Mouse (Mus musculus): ENCODE measurements around the gene Slc6a8. TPM values are rescaled to one million over a fixed set of nuclear protein-coding genes. Genes with fewer than 3 reads are reported as not detected.

Gene Slc6a8
- polyA plus RNA-seq, 1 experiment from 2014 or later, result 46.8 TPM

DNA sequence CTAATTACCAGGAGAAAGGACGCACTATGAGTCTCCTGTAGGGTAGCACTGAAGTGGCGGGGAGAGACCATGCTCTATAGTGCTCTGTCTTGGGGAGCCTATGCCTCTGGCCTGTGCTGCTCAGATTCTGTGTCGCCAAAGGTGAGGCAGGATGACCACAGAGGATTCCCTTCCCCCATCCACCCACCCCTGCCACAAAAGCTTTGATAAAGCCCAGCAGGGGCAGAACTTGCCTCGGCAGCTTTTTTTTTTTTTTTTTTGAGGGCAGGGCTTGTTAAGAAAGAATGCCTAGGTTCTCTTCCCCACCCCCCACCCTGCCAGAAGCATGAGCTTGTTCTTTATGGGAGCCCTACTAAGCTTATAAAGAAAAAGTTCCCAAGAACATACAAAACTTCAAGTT, 27.8 kb upstream of the Slc6a8 start:
- no peak overlapping the region for H3K4me2 ChIP-seq (replicated peaks; ENCODE audit: low read depth)
- ATAC-seq, result no peak
- no peak overlapping the region for H3K4me3 ChIP-seq (ENCODE audit: low read depth, low read length)
- no peak overlapping the region for H3K27ac ChIP-seq (ENCODE audit: low read depth, low read length)
- H3K4me1 ChIP-seq (replicated peaks; ENCODE audit: control insufficient read depth, insufficient read depth, low read length), result no peaks in the 10 kb centered on the region
- H3K9me3 ChIP-seq (ENCODE audit: control insufficient read depth), result no peaks in the 10 kb centered on the region
- H3K27me3 ChIP-seq (replicated peaks; ENCODE audit: control insufficient read depth, insufficient read depth, low read length), result no peaks in the 10 kb centered on the region
- H3K36me3 ChIP-seq (ENCODE audit: control insufficient read depth, insufficient read depth), result no peaks in the 10 kb centered on the region
- no peak for TF ChIP-seq CTCF (IDR thresholded peaks at IDR 0.05; ENCODE audit: low read depth)
- 43% methylated on average over 4 of the region's 4 CpGs for WGBS
- no peak overlapping the region for H3K9ac ChIP-seq (ENCODE audit: low read depth, low read length)

DNA sequence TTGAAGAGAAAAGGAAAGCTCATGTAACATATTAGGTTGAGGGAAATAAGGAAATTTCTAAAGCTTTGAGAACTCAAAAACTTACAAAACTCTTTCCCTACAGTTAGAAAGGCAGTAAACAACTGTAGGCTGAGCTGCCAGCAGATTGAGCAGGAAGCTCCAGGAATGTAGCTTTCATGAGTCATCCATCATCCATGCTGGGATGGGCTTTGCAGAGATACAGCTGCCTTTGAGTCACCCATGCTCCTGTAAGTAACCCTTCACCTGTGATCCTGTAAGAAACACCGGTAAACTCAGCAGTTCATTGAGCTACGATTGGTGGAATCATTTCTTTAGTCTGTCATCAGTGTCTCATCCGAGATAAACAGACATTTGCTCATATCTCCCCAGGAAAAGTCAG, 22.1 kb upstream of the Slc6a8 start:
- Histone ChIP-seq H3K4me1 (replicated peaks; ENCODE audit: control insufficient read depth, insufficient read depth, low read length) (no peaks in the 10 kb centered on the region), H3K9ac (ENCODE audit: low read depth, low read length) (no peak overlapping the region), H3K4me2 (replicated peaks; ENCODE audit: low read depth) (no peak overlapping the region), H3K9me3 (ENCODE audit: control insufficient read depth) (no peaks in the 10 kb centered on the region), H3K27me3 (replicated peaks; ENCODE audit: control insufficient read depth, insufficient read depth, low read length) (no peaks in the 10 kb centered on the region), H3K27ac (ENCODE audit: low read depth, low read length) (no peak overlapping the region), H3K4me3 (ENCODE audit: low read depth, low read length) (no peak overlapping the region), H3K36me3 (ENCODE audit: control insufficient read depth, insufficient read depth) (no peaks in the 10 kb centered on the region)
- peak; percentile 56; the same call in 1 of the 2 replicates for ATAC-seq
- no peak for TF ChIP-seq CTCF (IDR thresholded peaks at IDR 0.05; ENCODE audit: low read depth)
- 43% methylated on average over 3 of the region's 3 CpGs for WGBS

DNA sequence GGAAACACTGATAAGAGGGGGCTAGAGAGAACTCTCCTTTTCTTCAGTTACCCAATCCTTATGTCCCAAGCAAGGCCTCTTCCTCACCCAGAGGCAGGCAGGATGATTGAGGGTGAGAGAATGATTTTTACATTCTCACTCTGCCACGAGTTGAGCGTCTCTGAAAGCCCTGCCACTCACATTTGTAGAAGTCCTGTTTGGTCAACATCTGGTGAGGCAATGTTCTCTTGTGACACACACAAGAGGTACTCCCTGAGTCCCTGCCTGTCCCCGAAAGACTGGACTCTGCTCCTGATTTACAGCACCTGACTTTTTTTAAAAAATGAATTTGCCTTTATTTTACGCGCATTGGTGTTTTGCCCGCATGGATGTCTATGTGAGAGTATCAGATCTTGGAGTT, 19.6 kb upstream of the Slc6a8 start:
- no peak for ATAC-seq
- H3K4me1 ChIP-seq (replicated peaks; ENCODE audit: control insufficient read depth, insufficient read depth, low read length), result no peaks in the 10 kb centered on the region
- H3K4me3 ChIP-seq (ENCODE audit: low read depth, low read length), result no peak overlapping the region
- no peak overlapping the region for H3K9ac ChIP-seq (ENCODE audit: low read depth, low read length)
- H3K4me2 ChIP-seq (replicated peaks; ENCODE audit: low read depth), result no peak overlapping the region
- TF ChIP-seq CTCF (IDR thresholded peaks at IDR 0.05; ENCODE audit: low read depth), result no peak
- H3K36me3 ChIP-seq (ENCODE audit: control insufficient read depth, insufficient read depth), result no peaks in the 10 kb centered on the region
- no peaks in the 10 kb centered on the region for H3K27me3 ChIP-seq (replicated peaks; ENCODE audit: control insufficient read depth, insufficient read depth, low read length)
- H3K27ac ChIP-seq (ENCODE audit: low read depth, low read length), result no peak overlapping the region
- 68% methylated on average over 6 of the region's 6 CpGs for WGBS
- no peaks in the 10 kb centered on the region for H3K9me3 ChIP-seq (ENCODE audit: control insufficient read depth)

DNA sequence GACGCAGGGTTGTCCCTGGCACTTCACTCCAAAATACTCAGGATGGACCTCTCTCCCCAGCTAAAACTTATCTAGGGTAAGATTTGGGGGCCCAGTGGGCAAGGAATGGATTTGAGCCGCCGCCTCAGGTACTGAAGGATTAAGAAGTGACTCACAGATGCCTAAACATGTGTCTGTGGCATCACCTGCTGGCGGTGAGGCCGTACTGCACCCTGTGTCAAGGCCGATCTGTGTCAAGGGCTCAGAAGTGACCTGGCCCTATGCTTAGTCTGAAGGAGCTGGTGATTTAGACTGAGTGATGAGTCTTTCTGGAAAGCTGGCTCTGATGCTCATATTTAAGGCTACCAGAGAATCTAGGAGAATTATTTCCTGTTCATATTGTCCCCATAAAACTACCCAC, 18.8 kb upstream of the Slc6a8 start:
- peak; percentile 58 for ATAC-seq
- H3K27me3 ChIP-seq (replicated peaks; ENCODE audit: control insufficient read depth, insufficient read depth, low read length), result no peaks in the 10 kb centered on the region

DNA sequence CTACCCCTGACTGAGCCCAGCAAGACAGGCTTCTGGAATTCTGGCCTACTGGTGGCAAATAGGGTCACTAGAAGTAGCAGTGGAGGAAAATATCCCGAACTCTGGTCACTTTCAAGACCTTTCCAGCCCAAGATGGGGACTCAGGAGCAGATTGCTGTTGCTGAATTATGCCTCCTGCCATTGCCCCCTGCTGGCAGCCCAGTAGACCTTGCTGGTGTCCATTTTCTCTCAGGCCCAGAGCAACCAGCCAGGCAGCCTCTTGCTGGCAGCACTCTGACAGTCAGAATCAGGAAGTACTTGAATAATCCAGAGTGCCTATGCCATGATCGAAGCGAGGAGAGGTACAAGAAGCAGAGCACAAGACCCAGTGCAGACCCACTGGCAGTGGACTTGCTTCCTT, 17.4 kb upstream of the Slc6a8 start:
- Histone ChIP-seq H3K9ac (ENCODE audit: low read depth, low read length) (no peak overlapping the region), H3K27me3 (replicated peaks; ENCODE audit: control insufficient read depth, insufficient read depth, low read length) (no peaks in the 10 kb centered on the region), H3K4me3 (ENCODE audit: low read depth, low read length) (no peak overlapping the region), H3K4me2 (replicated peaks; ENCODE audit: low read depth) (no peak overlapping the region), H3K27ac (ENCODE audit: low read depth, low read length) (no peak overlapping the region), H3K4me1 (replicated peaks; ENCODE audit: control insufficient read depth, insufficient read depth, low read length) (no peaks in the 10 kb centered on the region), H3K36me3 (ENCODE audit: control insufficient read depth, insufficient read depth) (no peaks in the 10 kb centered on the region), H3K9me3 (ENCODE audit: control insufficient read depth) (no peaks in the 10 kb centered on the region)
- TF ChIP-seq CTCF (IDR thresholded peaks at IDR 0.05; ENCODE audit: low read depth), result peak; percentile 73
- 39% methylated on average over 3 of the region's 3 CpGs for WGBS
- no peak for ATAC-seq

More for the DNA sequence above, 18.8 kb upstream of the Slc6a8 start:
- Histone ChIP-seq H3K9ac (ENCODE audit: low read depth, low read length) (no peak overlapping the region), H3K27ac (ENCODE audit: low read depth, low read length) (no peak overlapping the region), H3K9me3 (ENCODE audit: control insufficient read depth) (no peaks in the 10 kb centered on the region), H3K36me3 (ENCODE audit: control insufficient read depth, insufficient read depth) (no peaks in the 10 kb centered on the region), H3K4me1 (replicated peaks; ENCODE audit: control insufficient read depth, insufficient read depth, low read length) (no peaks in the 10 kb centered on the region), H3K4me3 (ENCODE audit: low read depth, low read length) (no peak overlapping the region), H3K4me2 (replicated peaks; ENCODE audit: low read depth) (no peak overlapping the region)
- 14% methylated on average over 6 of the region's 6 CpGs for WGBS
- TF ChIP-seq CTCF (IDR thresholded peaks at IDR 0.05; ENCODE audit: low read depth), result peak; percentile 92

DNA sequence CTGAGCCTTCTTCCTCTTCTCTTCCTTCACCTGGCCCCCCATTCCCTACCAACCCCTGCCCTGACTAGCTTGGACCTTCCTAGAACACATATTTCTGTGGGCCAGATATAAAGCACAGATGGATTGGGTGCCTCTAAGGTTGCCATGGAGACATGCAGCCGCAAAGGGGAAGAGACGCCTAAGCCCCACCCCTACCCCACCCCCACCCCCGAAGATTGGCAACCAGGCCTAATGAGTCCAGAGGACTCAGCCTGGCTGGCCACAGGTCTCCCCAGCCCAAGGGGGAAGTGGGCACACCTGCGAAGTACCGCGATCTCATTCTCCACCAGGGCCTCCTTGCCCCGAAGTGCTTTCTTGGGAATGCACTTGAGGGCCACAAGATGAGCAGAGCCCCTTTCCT, 14.6 kb upstream of the Slc6a8 start:
- Histone ChIP-seq H3K27ac (ENCODE audit: low read depth, low read length) (no peak overlapping the region), H3K4me1 (replicated peaks; ENCODE audit: control insufficient read depth, insufficient read depth, low read length) (no peaks in the 10 kb centered on the region)
- no peak for ATAC-seq

More for the DNA sequence above, 14.6 kb upstream of the Slc6a8 start:
- H3K27me3 ChIP-seq (replicated peaks; ENCODE audit: control insufficient read depth, insufficient read depth, low read length), result no peaks in the 10 kb centered on the region
- TF ChIP-seq CTCF (IDR thresholded peaks at IDR 0.05; ENCODE audit: low read depth), result no peak
- H3K4me2 ChIP-seq (replicated peaks; ENCODE audit: low read depth), result no peak overlapping the region
- H3K4me3 ChIP-seq (ENCODE audit: low read depth, low read length), result no peak overlapping the region
- 53% methylated on average over 7 of the region's 7 CpGs for WGBS
- no peaks in the 10 kb centered on the region for H3K9me3 ChIP-seq (ENCODE audit: control insufficient read depth)
- H3K9ac ChIP-seq (ENCODE audit: low read depth, low read length), result no peak overlapping the region
- H3K36me3 ChIP-seq (ENCODE audit: control insufficient read depth, insufficient read depth), result no peaks in the 10 kb centered on the region
